In the genomic region with DNA sequence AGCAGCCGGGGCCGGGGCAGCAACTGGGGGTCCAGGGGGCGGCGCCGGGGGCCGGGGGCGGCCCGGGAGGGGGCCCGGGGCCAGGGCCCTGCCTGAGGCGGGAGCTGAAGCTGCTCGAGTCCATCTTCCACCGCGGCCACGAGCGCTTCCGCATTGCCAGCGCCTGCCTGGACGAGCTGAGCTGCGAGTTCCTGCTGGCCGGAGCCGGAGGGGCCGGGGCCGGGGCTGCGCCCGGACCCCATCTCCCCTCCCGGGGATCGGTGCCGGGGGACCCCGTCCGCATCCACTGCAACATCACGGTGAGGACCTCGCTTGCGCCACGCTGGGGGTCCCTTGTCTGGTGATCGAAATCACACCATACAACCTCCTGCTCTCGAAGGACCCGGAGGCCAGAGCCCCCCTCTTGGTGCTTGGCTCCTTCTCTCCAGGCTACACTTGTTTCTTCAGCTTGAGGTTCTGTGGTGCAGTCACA, we compare ENCODE assay signal across 8 mouse cellular contexts. TPM values are rescaled to one million over a fixed set of nuclear protein-coding genes. Genes with fewer than 3 reads are reported as not detected.
DNase-seq lines count a peak whose midpoint lies in the region; ATAC-seq and TF ChIP-seq lines count a peak whose summit lies in the region.

No protein-coding gene starts in this region.

- peak; percentile 42 for DNase-seq in urinary bladder, postnatal 25 days (ENCODE audit: low spot score)
- no peak for DNase-seq in urinary bladder, adult 2 months (ENCODE audit: low spot score)
- DNase-seq in cerebellum, adult 9-10 months: peak; percentile 66
- DNase-seq in gastrocnemius, postnatal 25 days: peak; percentile 36
- DNase-seq in lung, adult 2 months: peak; percentile 37
- no peak for DNase-seq in frontal cortex, postnatal 36 days (ENCODE audit: low spot score in 2 of 2)

- ATAC-seq in intestine, postnatal 0 days: peak; percentile 29

- H3K4me1 ChIP-seq in intestine, postnatal 0 days (replicated peaks; ENCODE audit: control insufficient read depth, insufficient read depth, low read length): peaks cover 9% of the 10 kb centered on the region; the same call in 1 of the 2 replicates
- H3K4me1 ChIP-seq in lung, adult 2 months (ENCODE audit: control insufficient read depth, insufficient read depth, low read length): peaks cover 15% of the 10 kb centered on the region
- peaks cover 12% of the 10 kb centered on the region for H3K4me1 ChIP-seq in olfactory bulb, adult 2 months (ENCODE audit: control insufficient read depth, insufficient read depth, low read length)

- H3K27ac ChIP-seq in intestine, postnatal 0 days (ENCODE audit: low read depth, low read length): peak overlapping the region; percentile 99
- no peak overlapping the region for H3K27ac ChIP-seq in olfactory bulb, adult 2 months (ENCODE audit: insufficient read depth, low read depth, low read length)

- H3K9ac ChIP-seq in intestine, postnatal 0 days (ENCODE audit: low read depth, low read length): peak overlapping the region; percentile 99

- H3K4me3 ChIP-seq in intestine, postnatal 0 days (ENCODE audit: low read depth, low read length): peak overlapping the region; percentile 97
- peak overlapping the region; percentile 89 for H3K4me3 ChIP-seq in lung, adult 2 months (replicated peaks; ENCODE audit: extremely low read depth, low read depth, low read length)
- H3K4me3 ChIP-seq in olfactory bulb, adult 2 months (ENCODE audit: insufficient read depth, low read depth, low read length): peak overlapping the region; percentile 77

- TF ChIP-seq CTCF in intestine, postnatal 0 days (IDR thresholded peaks at IDR 0.05; ENCODE audit: low read depth): no peak
- no peak for TF ChIP-seq CTCF in lung, adult 2 months (IDR thresholded peaks at IDR 0.05; ENCODE audit: insufficient read depth, low read length)
- TF ChIP-seq CTCF in olfactory bulb, adult 2 months (IDR thresholded peaks at IDR 0.05; ENCODE audit: insufficient read depth, low read depth, low read length): no peak

- peak overlapping the region; percentile 89 for H3K4me2 ChIP-seq in intestine, postnatal 0 days (replicated peaks; ENCODE audit: low read depth)

- no peak for TF ChIP-seq POLR2A in lung, adult 2 months (IDR thresholded peaks at IDR 0.05; ENCODE audit: borderline replicate concordance, extremely low read depth, low read depth, low read length)
- TF ChIP-seq POLR2A in olfactory bulb, adult 2 months (IDR thresholded peaks at IDR 0.05; ENCODE audit: insufficient read depth, low read depth, low read length): no peak

- under 1% methylated on average over 26 of the region's 37 CpGs for WGBS in intestine, postnatal 0 days
- WGBS in lung, adult 2 months: 0% methylated on average over 27 of the region's 37 CpGs
- under 1% methylated on average over 35 of the region's 37 CpGs for WGBS in olfactory bulb, adult 2 months

- no peaks in the 10 kb centered on the region for H3K27me3 ChIP-seq in intestine, postnatal 0 days (replicated peaks; ENCODE audit: control insufficient read depth, insufficient read depth, low read length)

- H3K36me3 ChIP-seq in intestine, postnatal 0 days (ENCODE audit: control insufficient read depth, insufficient read depth): peaks cover 20% of the 10 kb centered on the region

- H3K9me3 ChIP-seq in intestine, postnatal 0 days (ENCODE audit: control insufficient read depth): no peaks in the 10 kb centered on the region

RNA-seq across cellular contexts. Expression of gene Ube2q1, which starts 0.4 kb away (rescaled TPM):
- polyA plus RNA-seq in urinary bladder, adult 2 months (2012; rRNA removed): 25.7 and 38.1 TPM in 2 replicates
- 10 to 100 TPM; 11.8 to 14.9 TPM for total RNA-seq in gastrocnemius, postnatal 25 days (2021)
- 22.1 and 23.7 TPM in 2 replicates for polyA plus RNA-seq in intestine, postnatal 0 days (2015; fragmentation: Nextera tagmentation; extraction: Ambion mirVana)
- polyA plus RNA-seq in lung, adult 2 months (2012; rRNA removed): 24.4 and 25.2 TPM in 2 replicates
- 231 TPM in 1 of 2 replicates, not detected in the other for polyA plus RNA-seq in olfactory bulb, adult 2 months (2012; ENCODE audit: insufficient read depth, insufficient read length, low replicate concordance, missing spikeins)

RNA-seq across cellular contexts. Expression of gene Chrnb2, which starts 9.3 kb away (rescaled TPM):
- 1.1 and 1.3 TPM in 2 replicates for polyA plus RNA-seq in urinary bladder, adult 2 months (2012; rRNA removed)
- total RNA-seq in gastrocnemius, postnatal 25 days (2021): under 1 TPM; 0.11 to 0.13 TPM
- 0.95 and 1.0 TPM in 2 replicates for polyA plus RNA-seq in intestine, postnatal 0 days (2015; fragmentation: Nextera tagmentation; extraction: Ambion mirVana)
- polyA plus RNA-seq in lung, adult 2 months (2012; rRNA removed): 0.60 and 0.70 TPM in 2 replicates
- not detected in 2 replicates for polyA plus RNA-seq in olfactory bulb, adult 2 months (2012; ENCODE audit: insufficient read depth, insufficient read length, low replicate concordance, missing spikeins)

RNA-seq across cellular contexts. Expression of gene She, which starts 57.4 kb away (rescaled TPM):
- polyA plus RNA-seq in urinary bladder, adult 2 months (2012; rRNA removed): 3.4 and 5.3 TPM in 2 replicates
- total RNA-seq in gastrocnemius, postnatal 25 days (2021): 1 to 10 TPM; 4.2 to 5.0 TPM
- polyA plus RNA-seq in intestine, postnatal 0 days (2015; fragmentation: Nextera tagmentation; extraction: Ambion mirVana): 1.6 and 1.8 TPM in 2 replicates
- 15.1 and 16.3 TPM in 2 replicates for polyA plus RNA-seq in lung, adult 2 months (2012; rRNA removed)
- polyA plus RNA-seq in olfactory bulb, adult 2 months (2012; ENCODE audit: insufficient read depth, insufficient read length, low replicate concordance, missing spikeins): not detected in 2 replicates

RNA-seq across cellular contexts. Expression of gene Adar, which starts 59.0 kb away (rescaled TPM):
- 27.4 and 28.8 TPM in 2 replicates for polyA plus RNA-seq in urinary bladder, adult 2 months (2012; rRNA removed)
- total RNA-seq in gastrocnemius, postnatal 25 days (2021): 1 to 10 TPM; 2.5 to 3.2 TPM
- polyA plus RNA-seq in intestine, postnatal 0 days (2015; fragmentation: Nextera tagmentation; extraction: Ambion mirVana): 10.3 and 11.0 TPM in 2 replicates
- 23.4 and 31.2 TPM in 2 replicates for polyA plus RNA-seq in lung, adult 2 months (2012; rRNA removed)
- polyA plus RNA-seq in olfactory bulb, adult 2 months (2012; ENCODE audit: insufficient read depth, insufficient read length, low replicate concordance, missing spikeins): 226 and 246 TPM in 2 replicates

Comparison
In these comparisons a context has a peak if more than half of its experiments do, and no peak if none do; other contexts are left out.
1. DNase-seq: peak in urinary bladder, postnatal 25 days (single experiment), cerebellum, adult 9-10 months (single experiment), gastrocnemius, postnatal 25 days (single experiment) and lung, adult 2 months (single experiment); none in urinary bladder, adult 2 months (single experiment) and frontal cortex, postnatal 36 days (0 of 2).
2. Peak in every context shown above with its lines, with median percentiles within 50 percentile points of each other: H3K4me3 ChIP-seq.